Mouse (Mus musculus) frontal cortex, adult 2 months (tissue): ENCODE data around the gene Oser1. TPM values are rescaled to one million over a fixed set of nuclear protein-coding genes. Genes with fewer than 3 reads are reported as not detected.
"Not testable (repeated sequence)": the region's sequence is repeated elsewhere in the genome, so short reads cannot be mapped to it uniquely, and the experiment has no call there.

ENCODE experiments used
- DNase-seq, 2 experiments: peaks; one replicate each; pipeline ENCODE4 v3.0.0; 2022; ENCODE audit warnings: low spot score in 1 of 2; ENCODE audit errors: extremely low spot score in 1 of 2
- polyA plus RNA-seq: library from polyadenylated mRNA; depleted of rRNA; stranded (reverse); fragments of >200 nt; gene quantifications from 2 replicates; pipeline ENCODE4 v1.2.3, GENCODE M21; 2012

Oser1 gene
- polyA plus RNA-seq, 1 experiment = 26.0 TPM

- DNase-seq = no peak
Observed at GRCm38 (mm10) chr2:163444017-163444416, 19.5 kb upstream of the Oser1 start.

- no peak for DNase-seq
Observed at GRCm38 (mm10) chr2:163443543-163443942, 19.0 kb upstream of the Oser1 start.

- no peak for DNase-seq
Observed at GRCm38 (mm10) chr2:163439488-163439887, 15.0 kb upstream of the Oser1 start.

- no peak for DNase-seq
Observed at GRCm38 (mm10) chr2:163438619-163439451, 14.3 kb upstream of the Oser1 start.

GRCm38 (mm10) chr2:163438246-163438618 is 13.7 kb upstream of the Oser1 start, which contains the start of gene Gdap1l1:
Gdap1l1 (plus strand) TSS chr2:163438476.
- DNase-seq = peak; percentile 69 to 80

GRCm38 (mm10) chr2:163437800-163438199 is 13.3 kb upstream of the Oser1 start:
- DNase-seq = no peak

- DNase-seq = no peak
Observed at GRCm38 (mm10) chr2:163433971-163434370, 9.5 kb upstream of the Oser1 start.

- no peak for DNase-seq
Observed at GRCm38 (mm10) chr2:163431289-163431688, 6.8 kb upstream of the Oser1 start.

- DNase-seq = no peak
Observed at GRCm38 (mm10) chr2:163428346-163429011, 4.0 kb upstream of the Oser1 start.

GRCm38 (mm10) chr2:163422895-163423660 is 1.4 kb downstream of the Oser1 start:
- DNase-seq = no peak

- no peak for DNase-seq
Observed at GRCm38 (mm10) chr2:163420366-163420886, 4.1 kb downstream of the Oser1 start.

- peak; percentile 99 to 100 for DNase-seq
Observed at GRCm38 (mm10) chr2:163419346-163420045, 5.0 kb downstream of the Oser1 start.

GRCm38 (mm10) chr2:163418841-163419345 is 5.6 kb downstream of the Oser1 start:
- DNase-seq = no peak

- no peak for DNase-seq
Observed at GRCm38 (mm10) chr2:163417830-163418229, 6.7 kb downstream of the Oser1 start.

GRCm38 (mm10) chr2:163417026-163417425 is 7.5 kb downstream of the Oser1 start:
- DNase-seq = no peak

GRCm38 (mm10) chr2:163412846-163413590 is 11.5 kb downstream of the Oser1 start:
- no peak for DNase-seq

- DNase-seq = no peak
Observed at GRCm38 (mm10) chr2:163412419-163412818, 12.1 kb downstream of the Oser1 start.

GRCm38 (mm10) chr2:163411840-163412239 is 12.7 kb downstream of the Oser1 start:
- DNase-seq = no peak

- not testable (repeated sequence) for DNase-seq
Observed at GRCm38 (mm10) chr2:163411344-163411743, 13.2 kb downstream of the Oser1 start.
